Mouse (Mus musculus) megakaryocyte, embryonic 14.5 days (primary cell): ENCODE results near the gene Agk. TPM values are rescaled to one million over a fixed set of nuclear protein-coding genes. Genes with fewer than 3 reads are reported as not detected.
A peak's percentile ranks its signal among the peaks of the same experiment; 100 is the strongest.

Source experiments
- H3K27me3 ChIP-seq: replicated peaks from 2 replicates; pipeline ENCODE3; 2012; ENCODE audit warnings: inconsistent platforms
- H3K36me3 ChIP-seq: replicated peaks from 2 replicates; pipeline ENCODE3; 2012; ENCODE audit warnings: low read length, inconsistent platforms, mixed read lengths
- H3K4me1 ChIP-seq: 2 replicates; pipeline ENCODE4 v1.6.1; 2012; ENCODE audit warnings: inconsistent platforms
- H3K4me3 ChIP-seq: replicated peaks from 2 replicates; pipeline ENCODE3; 2012; ENCODE audit warnings: moderate library complexity, mild to moderate bottlenecking, inconsistent platforms
- H3K9me3 ChIP-seq: 2 replicates; pipeline ENCODE4 v1.6.1; 2012; ENCODE audit warnings: inconsistent platforms
- FLI1 ChIP-seq: IDR thresholded peaks from 2 replicates; pipeline ENCODE4 v1.6.1; 2012; ENCODE audit warnings: low read length, inconsistent platforms, mixed read lengths
- GATA1 ChIP-seq: IDR thresholded peaks from 3 replicates; pipeline ENCODE4 v1.6.1; 2012; ENCODE audit warnings: mixed read lengths, low read length, inconsistent platforms, borderline replicate concordance
- polyA plus RNA-seq: library from polyadenylated mRNA; stranded (reverse); fragments of >175 nt; gene quantifications from 2 replicates; pipeline ENCODE4 v1.2.3, GENCODE M21; 2012; ENCODE audit warnings: low replicate concordance; ENCODE audit not compliant: insufficient read depth

The Agk gene
- polyA plus RNA-seq, 1 experiment, result 3.0 TPM

- no peaks in the 10 kb centered on the region for H3K27me3 ChIP-seq
- H3K36me3 ChIP-seq, result no peaks in the 10 kb centered on the region
- H3K9me3 ChIP-seq, result no peaks in the 10 kb centered on the region
- no peak overlapping the region for H3K4me3 ChIP-seq
- no peak for TF ChIP-seq GATA1
- TF ChIP-seq FLI1, result no peak
- peaks cover 58% of the 10 kb centered on the region for H3K4me1 ChIP-seq
Measured at GRCm38 (mm10) chr6:40429521-40429931, 104.6 kb downstream of the Agk start.

- H3K4me3 ChIP-seq, result no peak overlapping the region
- no peak for TF ChIP-seq GATA1
- TF ChIP-seq FLI1, result no peak
- no peaks in the 10 kb centered on the region for H3K9me3 ChIP-seq
- peaks cover 65% of the 10 kb centered on the region for H3K4me1 ChIP-seq
- peaks cover 7% of the 10 kb centered on the region for H3K27me3 ChIP-seq
- no peaks in the 10 kb centered on the region for H3K36me3 ChIP-seq
Measured at GRCm38 (mm10) chr6:40430251-40430650, 105.3 kb downstream of the Agk start.

DNA sequence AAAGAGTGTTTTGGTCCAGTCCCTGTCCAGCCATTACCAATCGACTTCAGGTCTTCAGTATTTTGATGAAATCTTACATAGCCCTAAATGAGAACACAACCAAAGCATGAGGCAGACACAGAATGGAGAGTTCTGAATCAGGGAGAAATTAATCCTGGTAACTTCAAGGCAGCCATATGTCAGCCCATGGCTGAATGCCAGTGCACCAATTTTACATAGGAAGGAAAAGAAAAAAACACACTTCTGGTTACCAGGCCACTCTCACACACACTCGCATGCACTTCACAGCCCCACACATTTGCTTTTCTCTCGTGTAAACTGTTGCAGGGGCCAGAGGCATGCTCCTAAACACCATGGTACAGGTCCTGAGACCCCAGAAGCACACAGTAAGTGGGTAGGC is 105.9 kb downstream of the Agk start:
- Histone ChIP-seq H3K4me1 (peaks cover 66% of the 10 kb centered on the region), H3K9me3 (no peaks in the 10 kb centered on the region), H3K4me3 (no peak overlapping the region), H3K36me3 (no peaks in the 10 kb centered on the region), H3K27me3 (peaks cover 10% of the 10 kb centered on the region)
- TF ChIP-seq GATA1, result no peak
- TF ChIP-seq FLI1, result no peak

- peaks cover 68% of the 10 kb centered on the region for H3K4me1 ChIP-seq
- TF ChIP-seq FLI1 (no peak), GATA1 (no peak)
- H3K9me3 ChIP-seq, result no peaks in the 10 kb centered on the region
- H3K4me3 ChIP-seq, result no peak overlapping the region
- H3K27me3 ChIP-seq, result peaks cover 10% of the 10 kb centered on the region
- H3K36me3 ChIP-seq, result no peaks in the 10 kb centered on the region
Measured at GRCm38 (mm10) chr6:40431356-40431755, 106.4 kb downstream of the Agk start.

GRCm38 (mm10) chr6:40431812-40432211 is 106.8 kb downstream of the Agk start:
- no peak for TF ChIP-seq FLI1
- no peak for TF ChIP-seq GATA1
- peaks cover 70% of the 10 kb centered on the region for H3K4me1 ChIP-seq
- H3K36me3 ChIP-seq, result no peaks in the 10 kb centered on the region
- H3K4me3 ChIP-seq, result no peak overlapping the region
- no peaks in the 10 kb centered on the region for H3K9me3 ChIP-seq
- H3K27me3 ChIP-seq, result peaks cover 10% of the 10 kb centered on the region

- Histone ChIP-seq H3K36me3 (no peaks in the 10 kb centered on the region), H3K27me3 (peaks cover 12% of the 10 kb centered on the region), H3K9me3 (no peaks in the 10 kb centered on the region), H3K4me1 (peaks cover 70% of the 10 kb centered on the region), H3K4me3 (peak overlapping the region; percentile 60)
- TF ChIP-seq FLI1 (no peak), GATA1 (no peak)
Measured at GRCm38 (mm10) chr6:40432346-40433275, 107.6 kb downstream of the Agk start.

GRCm38 (mm10) chr6:40434697-40435096 is 109.7 kb downstream of the Agk start:
- no peak for TF ChIP-seq GATA1
- TF ChIP-seq FLI1, result no peak
- peaks cover 70% of the 10 kb centered on the region for H3K4me1 ChIP-seq
- H3K4me3 ChIP-seq, result peak overlapping the region; percentile 97
- no peaks in the 10 kb centered on the region for H3K36me3 ChIP-seq
- H3K9me3 ChIP-seq, result no peaks in the 10 kb centered on the region
- peaks cover 12% of the 10 kb centered on the region for H3K27me3 ChIP-seq

GRCm38 (mm10) chr6:40435151-40436046 is 110.4 kb downstream of the Agk start:
- peak overlapping the region; percentile 97 for H3K4me3 ChIP-seq
- TF ChIP-seq FLI1, result no peak
- TF ChIP-seq GATA1, result no peak
- H3K4me1 ChIP-seq, result peaks cover 70% of the 10 kb centered on the region
- H3K36me3 ChIP-seq, result no peaks in the 10 kb centered on the region
- peaks cover 13% of the 10 kb centered on the region for H3K27me3 ChIP-seq
- H3K9me3 ChIP-seq, result no peaks in the 10 kb centered on the region

DNA sequence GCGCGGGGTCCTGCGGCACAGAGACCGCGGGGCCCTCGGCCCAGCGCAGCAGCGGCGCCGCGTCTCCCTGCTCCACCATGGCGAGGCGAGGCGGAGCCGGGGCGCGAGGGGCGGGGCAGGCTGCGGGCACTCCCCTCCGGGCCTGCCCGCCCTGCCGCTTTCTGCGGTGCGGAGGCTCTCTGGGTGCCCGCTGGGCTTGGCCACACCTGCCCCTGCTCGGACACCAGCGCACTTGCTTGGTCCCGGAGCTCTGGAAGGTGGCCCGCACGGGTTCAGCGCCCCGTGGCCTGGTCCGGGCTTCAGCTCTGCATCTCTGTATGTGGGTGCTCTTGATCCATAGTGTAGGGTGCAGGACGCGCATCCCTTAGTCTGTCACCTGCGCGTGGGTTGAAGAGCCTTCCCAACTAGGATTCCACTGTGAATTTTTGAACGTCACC is 111.1 kb downstream of the Agk start, which contains the start of gene E330009J07Rik:
TSS of gene E330009J07Rik (minus strand) at position 89 of the 437 bp plus-strand sequence.
- peak within 1 kb of the TSS; percentile 97 for H3K4me3 ChIP-seq
- no peaks in the 10 kb centered on the region for H3K9me3 ChIP-seq
- TF ChIP-seq GATA1 (no peak), FLI1 (no peak)
- peaks cover 14% of the 10 kb centered on the region for H3K27me3 ChIP-seq
- peaks cover 65% of the 10 kb centered on the region for H3K4me1 ChIP-seq
- no peaks in the 10 kb centered on the region for H3K36me3 ChIP-seq
